Mouse (Mus musculus): Measurements from ENCODE around the gene Lrrk2.
"Not testable (repeated sequence)": the region's sequence is repeated elsewhere in the genome, so short reads cannot be mapped to it uniquely, and the experiment has no call there.

The Lrrk2 gene

GRCm38 (mm10) chr15:91835319-91835718, 162.3 kb downstream of the Lrrk2 start:
- peak; percentile 6 for DNase-seq (ENCODE audit: low read depth, low spot score)

GRCm38 (mm10) chr15:91837965-91838364, 165.0 kb downstream of the Lrrk2 start, which contains the start of gene Smgc:
TSS of gene Smgc (plus strand) at chr15:91838265.
- DNase-seq (ENCODE audit: low read depth, low spot score) = no peak

GRCm38 (mm10) chr15:91864130-91864529, 191.2 kb downstream of the Lrrk2 start:
- not testable (repeated sequence) for DNase-seq (ENCODE audit: low read depth, low spot score)

Measured in telencephalon, adult 2 months (tissue).